Mouse (Mus musculus): ENCODE results near the gene Ugt1a5. TPM values are rescaled to one million over a fixed set of nuclear protein-coding genes. Genes with fewer than 3 reads are reported as not detected.
"Not testable (repeated sequence)": the region's sequence is repeated elsewhere in the genome, so short reads cannot be mapped to it uniquely, and the experiment has no call there.

The Ugt1a5 gene
- polyA plus RNA-seq, 1 experiment from 2014 or later = not detected

DNA sequence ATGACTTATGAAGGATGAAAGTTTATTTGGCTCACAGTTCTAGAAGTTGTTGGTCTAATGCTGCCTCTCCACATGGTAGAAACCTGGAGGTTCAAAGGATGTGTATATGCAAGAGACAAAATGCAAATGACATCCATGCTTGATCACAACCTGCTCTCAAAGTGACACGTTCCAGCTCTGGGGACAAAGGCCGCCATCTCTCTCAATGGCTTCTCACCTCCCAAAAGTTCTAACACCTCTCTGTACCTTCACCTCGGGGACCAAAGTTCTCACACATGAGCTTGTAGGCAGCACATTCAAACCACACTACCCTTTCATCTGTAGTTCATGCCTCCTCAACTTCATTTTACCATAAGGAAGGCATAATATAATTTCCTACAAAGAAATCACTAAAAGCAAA is 51.8 kb downstream of the Ugt1a5 start:
- H3K9me3 ChIP-seq = peaks cover 39% of the 10 kb centered on the region
- 41% methylated on average over 3 of the region's 3 CpGs for WGBS
- no peak for ATAC-seq (ENCODE audit: insufficient number of reproducible peaks, low FRiP score, low TSS enrichment, low read depth)

DNA sequence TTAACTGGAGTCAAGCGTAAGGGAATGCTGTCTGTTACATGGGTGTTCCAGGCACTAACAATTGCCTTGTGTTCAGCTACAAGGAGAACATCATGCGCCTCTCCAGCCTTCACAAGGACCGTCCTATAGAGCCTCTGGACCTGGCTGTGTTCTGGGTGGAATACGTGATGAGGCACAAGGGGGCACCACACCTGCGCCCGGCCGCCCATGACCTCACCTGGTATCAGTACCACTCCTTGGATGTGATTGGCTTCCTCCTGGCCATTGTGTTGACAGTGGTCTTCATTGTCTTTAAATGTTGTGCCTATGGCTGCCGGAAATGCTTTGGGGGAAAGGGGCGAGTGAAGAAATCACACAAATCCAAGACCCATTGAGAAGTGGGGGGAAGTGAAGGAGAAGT is 52.2 kb downstream of the Ugt1a5 start:
- no peak overlapping the region for H3K4me3 ChIP-seq
- no peak overlapping the region for H3K9ac ChIP-seq
- H3K9me3 ChIP-seq = peaks cover 35% of the 10 kb centered on the region
- H3K36me3 ChIP-seq = no peaks in the 10 kb centered on the region
- no peak overlapping the region for H3K4me2 ChIP-seq
- H3K4me1 ChIP-seq = no peaks in the 10 kb centered on the region
- no peaks in the 10 kb centered on the region for H3K27me3 ChIP-seq
- no peak for ATAC-seq (ENCODE audit: insufficient number of reproducible peaks, low FRiP score, low TSS enrichment, low read depth)
- no peak overlapping the region for H3K27ac ChIP-seq
- 76% methylated on average over 9 of the region's 9 CpGs for WGBS

More for the DNA sequence above, 51.8 kb downstream of the Ugt1a5 start:
- no peak overlapping the region for H3K27ac ChIP-seq
- no peaks in the 10 kb centered on the region for H3K36me3 ChIP-seq
- no peak overlapping the region for H3K4me2 ChIP-seq
- no peaks in the 10 kb centered on the region for H3K27me3 ChIP-seq
- no peak overlapping the region for H3K9ac ChIP-seq
- no peaks in the 10 kb centered on the region for H3K4me1 ChIP-seq
- H3K4me3 ChIP-seq = no peak overlapping the region

DNA sequence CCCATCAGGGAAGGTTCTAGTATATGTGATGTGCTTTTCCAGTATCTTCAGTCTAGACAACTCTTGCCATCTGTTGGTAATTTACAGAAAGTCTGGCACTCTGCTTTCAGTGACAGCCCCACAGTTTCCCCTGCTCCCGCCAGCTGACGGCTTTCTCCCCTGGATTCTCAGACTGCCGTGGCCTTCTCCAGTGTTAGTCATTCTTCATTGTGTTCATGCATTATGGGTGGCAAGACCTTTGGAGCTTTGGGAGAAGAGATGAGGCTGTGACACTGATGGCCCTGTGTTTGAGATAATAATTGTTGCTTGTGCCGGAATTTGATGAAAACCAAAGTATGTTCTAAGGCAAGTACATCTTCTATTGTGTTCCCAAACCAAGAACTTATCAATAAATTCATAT is 52.8 kb downstream of the Ugt1a5 start:
- Histone ChIP-seq H3K27ac (no peak overlapping the region), H3K36me3 (no peaks in the 10 kb centered on the region), H3K4me2 (no peak overlapping the region), H3K4me3 (no peak overlapping the region), H3K4me1 (no peaks in the 10 kb centered on the region), H3K27me3 (no peaks in the 10 kb centered on the region), H3K9me3 (peaks cover 30% of the 10 kb centered on the region), H3K9ac (no peak overlapping the region)
- 46% methylated on average over 4 of the region's 4 CpGs for WGBS
- no peak for ATAC-seq (ENCODE audit: insufficient number of reproducible peaks, low FRiP score, low TSS enrichment, low read depth)

DNA sequence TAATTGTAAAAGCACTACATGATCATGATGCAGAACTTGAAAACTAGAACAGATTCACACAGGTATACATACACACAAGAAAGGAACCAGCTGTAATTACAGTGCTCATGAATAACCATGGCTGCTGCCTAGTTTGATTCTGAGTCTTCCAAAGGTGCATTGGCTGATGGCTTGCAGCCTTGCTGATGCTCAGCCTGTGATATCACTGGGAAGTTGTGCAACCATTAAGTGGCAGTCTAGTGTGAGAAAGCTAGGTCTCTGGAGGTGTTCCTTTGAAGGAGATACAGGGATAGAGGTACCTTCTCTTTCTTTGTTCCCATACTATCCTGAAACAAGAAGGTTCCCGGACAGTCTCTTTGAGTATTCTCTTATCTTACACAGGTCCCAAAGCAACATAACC is 53.2 kb downstream of the Ugt1a5 start:
- Histone ChIP-seq H3K4me1 (no peaks in the 10 kb centered on the region), H3K27ac (no peak overlapping the region), H3K36me3 (no peaks in the 10 kb centered on the region), H3K9me3 (peaks cover 25% of the 10 kb centered on the region), H3K4me2 (no peak overlapping the region), H3K9ac (no peak overlapping the region), H3K27me3 (no peaks in the 10 kb centered on the region), H3K4me3 (no peak overlapping the region)
- no peak for ATAC-seq (ENCODE audit: insufficient number of reproducible peaks, low FRiP score, low TSS enrichment, low read depth)
- WGBS = 16% methylated on average over 1 of the region's 1 CpGs

DNA sequence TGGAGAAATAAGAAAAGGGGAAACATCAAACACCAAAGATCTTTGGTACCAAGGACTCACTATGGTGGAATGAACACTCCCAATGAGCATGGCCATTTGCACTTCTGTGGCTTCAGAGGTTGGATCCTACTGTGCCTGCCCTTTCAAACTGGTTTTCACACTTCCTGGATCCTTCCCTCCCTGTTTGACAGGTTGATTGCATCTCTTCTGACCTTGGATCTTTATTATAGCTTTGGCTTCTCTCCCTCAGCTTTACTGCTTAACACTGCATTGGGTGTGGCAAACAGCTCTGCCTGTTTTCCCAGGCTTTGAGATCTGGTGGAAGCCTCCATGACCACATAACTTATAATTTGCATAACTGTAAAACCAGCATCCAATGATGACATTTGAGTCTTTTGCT is 54.5 kb downstream of the Ugt1a5 start:
- Histone ChIP-seq H3K4me3 (no peak overlapping the region), H3K36me3 (no peaks in the 10 kb centered on the region), H3K27me3 (no peaks in the 10 kb centered on the region), H3K27ac (no peak overlapping the region), H3K9me3 (peaks cover 16% of the 10 kb centered on the region), H3K4me1 (no peaks in the 10 kb centered on the region), H3K9ac (no peak overlapping the region), H3K4me2 (no peak overlapping the region)
- ATAC-seq (ENCODE audit: insufficient number of reproducible peaks, low FRiP score, low TSS enrichment, low read depth) = no peak

DNA sequence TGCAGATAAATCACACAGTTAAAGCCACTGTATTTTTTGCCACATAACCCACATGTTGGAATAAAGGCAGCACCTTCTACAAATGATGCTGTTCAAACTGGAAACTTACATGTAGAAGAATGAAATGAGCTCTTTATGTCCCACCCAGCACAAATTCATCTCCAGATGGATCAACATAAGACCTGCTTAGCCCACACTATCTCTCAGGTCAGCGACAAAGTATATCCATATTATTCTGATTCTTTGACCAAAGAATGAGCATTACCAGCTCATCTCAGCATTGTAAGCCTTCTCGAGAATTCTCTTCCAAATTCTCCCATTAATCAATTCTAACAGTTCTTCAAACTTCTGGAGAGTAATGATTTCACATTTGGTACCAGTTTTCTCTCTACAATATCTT is 56.4 kb downstream of the Ugt1a5 start:
- 44% methylated on average over 2 of the region's 2 CpGs for WGBS
- no peaks in the 10 kb centered on the region for H3K36me3 ChIP-seq
- H3K9me3 ChIP-seq = peaks cover 22% of the 10 kb centered on the region
- no peaks in the 10 kb centered on the region for H3K4me1 ChIP-seq
- H3K9ac ChIP-seq = no peak overlapping the region
- H3K27me3 ChIP-seq = no peaks in the 10 kb centered on the region
- H3K4me3 ChIP-seq = no peak overlapping the region
- no peak for ATAC-seq (ENCODE audit: insufficient number of reproducible peaks, low FRiP score, low TSS enrichment, low read depth)
- no peak overlapping the region for H3K27ac ChIP-seq
- no peak overlapping the region for H3K4me2 ChIP-seq

DNA sequence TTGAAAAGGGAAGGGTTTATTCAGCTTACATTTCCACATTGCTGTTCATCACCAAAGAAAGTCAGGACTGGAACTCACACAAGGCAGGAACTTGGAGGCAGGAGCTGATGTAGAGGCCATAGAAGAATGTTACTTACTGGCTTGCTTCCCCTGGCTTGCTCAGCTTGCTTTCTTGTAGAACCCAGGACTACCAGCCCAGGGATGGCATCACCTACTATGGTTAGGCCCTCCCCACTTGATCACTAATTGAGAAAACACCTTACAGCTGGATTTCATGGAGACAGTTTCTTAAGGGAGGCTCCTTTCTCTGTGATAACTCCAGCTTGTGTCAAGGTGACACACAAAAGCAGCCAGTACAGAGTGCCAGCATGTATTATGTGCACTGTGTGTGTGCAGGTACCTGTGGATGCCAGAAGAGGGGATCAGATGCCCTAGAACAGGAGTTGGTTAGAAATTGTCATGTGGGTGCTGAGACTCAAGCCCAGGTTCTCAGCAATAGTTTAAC is 57.3 kb downstream of the Ugt1a5 start:
- not testable (repeated sequence) for ATAC-seq (ENCODE audit: insufficient number of reproducible peaks, low FRiP score, low TSS enrichment, low read depth); H3K27ac ChIP-seq; H3K9ac ChIP-seq; H3K27me3 ChIP-seq; H3K4me3 ChIP-seq; H3K36me3 ChIP-seq; H3K4me2 ChIP-seq; H3K4me1 ChIP-seq
- H3K9me3 ChIP-seq = peaks cover 24% of the 10 kb centered on the region

DNA sequence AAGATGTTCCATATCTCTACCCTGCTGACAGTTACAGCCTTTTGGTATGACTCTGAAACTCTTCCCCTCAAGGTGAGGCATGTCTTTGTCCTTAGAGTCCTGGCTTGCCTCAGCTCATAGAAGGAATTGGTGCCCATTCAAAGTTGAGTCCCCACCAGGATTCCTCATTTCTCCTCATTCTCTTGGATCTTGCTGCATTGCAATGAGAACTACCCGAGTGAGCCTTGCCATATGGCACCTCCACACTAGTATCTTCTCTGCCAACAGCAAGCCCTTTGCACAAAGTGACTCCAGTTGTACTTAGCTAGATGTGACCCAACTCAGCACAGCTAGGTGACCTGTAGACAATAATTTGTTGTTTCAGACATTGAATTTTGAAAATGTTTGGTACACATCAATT is 57.8 kb downstream of the Ugt1a5 start:
- H3K9ac ChIP-seq = no peak overlapping the region
- no peaks in the 10 kb centered on the region for H3K36me3 ChIP-seq
- no peak overlapping the region for H3K4me2 ChIP-seq
- no peak for ATAC-seq (ENCODE audit: insufficient number of reproducible peaks, low FRiP score, low TSS enrichment, low read depth)
- no peak overlapping the region for H3K27ac ChIP-seq
- no peak overlapping the region for H3K4me3 ChIP-seq
- no peaks in the 10 kb centered on the region for H3K27me3 ChIP-seq
- no peaks in the 10 kb centered on the region for H3K4me1 ChIP-seq
- H3K9me3 ChIP-seq = peaks cover 29% of the 10 kb centered on the region
- 53% methylated on average over 1 of the region's 1 CpGs for WGBS

DNA sequence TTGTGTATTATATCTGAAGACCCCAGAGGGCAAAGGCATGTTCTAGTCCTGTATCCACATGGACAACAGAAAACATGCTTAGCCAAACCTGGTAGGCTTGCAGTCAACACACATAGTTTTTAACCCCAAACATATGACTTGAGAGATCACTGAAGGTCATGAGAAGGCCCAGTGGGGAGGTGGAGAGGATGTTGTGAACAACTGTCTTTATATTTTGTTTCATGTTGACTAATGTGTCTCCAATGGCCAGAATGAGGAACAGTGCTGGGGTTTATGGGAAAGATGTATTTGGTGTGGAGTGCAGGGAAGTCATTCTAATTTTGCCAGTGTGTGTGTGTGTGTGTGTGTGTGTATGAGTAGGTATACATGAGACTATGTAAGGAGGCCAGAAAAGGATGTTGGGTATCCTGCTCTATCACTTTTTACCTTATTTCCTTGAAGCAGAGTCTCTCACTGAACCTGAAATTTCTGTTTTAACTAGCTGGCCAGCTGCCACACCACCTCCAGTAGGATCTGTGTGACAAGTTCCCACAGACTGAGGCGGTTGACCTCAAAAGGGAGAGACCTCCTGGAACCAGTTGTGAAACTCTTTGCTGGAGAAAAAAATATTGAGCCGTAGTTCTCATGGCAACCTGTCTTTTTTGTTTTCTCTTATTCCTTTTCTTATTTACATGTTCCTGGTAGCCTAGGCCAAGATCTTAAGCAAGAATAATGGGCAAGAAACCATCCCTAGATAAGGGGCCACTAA is 58.4 kb downstream of the Ugt1a5 start:
- Histone ChIP-seq H3K4me1 (no peaks in the 10 kb centered on the region), H3K9me3 (peaks cover 35% of the 10 kb centered on the region), H3K27me3 (no peaks in the 10 kb centered on the region), H3K4me3 (no peak overlapping the region), H3K36me3 (no peaks in the 10 kb centered on the region), H3K9ac (no peak overlapping the region), H3K4me2 (no peak overlapping the region), H3K27ac (no peak overlapping the region)
- 63% methylated on average over 2 of the region's 2 CpGs for WGBS
- ATAC-seq (ENCODE audit: insufficient number of reproducible peaks, low FRiP score, low TSS enrichment, low read depth) = no peak

DNA sequence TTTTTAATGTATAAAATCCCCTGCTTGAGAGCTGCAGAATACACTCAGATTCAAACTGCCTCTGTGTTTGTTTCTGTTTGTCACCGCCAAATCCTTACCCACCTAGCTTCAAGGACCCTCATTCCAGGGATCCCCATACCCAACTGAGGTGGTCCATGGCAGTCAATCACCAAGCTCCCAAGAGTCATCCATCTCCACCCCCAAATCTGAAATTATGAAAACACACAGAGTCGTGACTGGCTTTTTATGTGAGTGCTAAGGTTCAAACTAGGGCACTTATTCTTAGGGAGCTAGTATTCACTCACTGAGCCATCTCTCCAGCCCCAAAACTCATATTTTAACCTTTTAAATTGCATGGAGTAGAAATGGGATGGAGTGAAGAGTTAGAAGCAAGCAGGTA is 59.5 kb downstream of the Ugt1a5 start:
- not testable (repeated sequence) for ATAC-seq (ENCODE audit: insufficient number of reproducible peaks, low FRiP score, low TSS enrichment, low read depth); H3K4me2 ChIP-seq; H3K4me3 ChIP-seq; H3K27ac ChIP-seq; H3K4me1 ChIP-seq; H3K9ac ChIP-seq; H3K27me3 ChIP-seq; H3K36me3 ChIP-seq
- 36% methylated on average over 2 of the region's 2 CpGs for WGBS
- H3K9me3 ChIP-seq = peaks cover 46% of the 10 kb centered on the region

DNA sequence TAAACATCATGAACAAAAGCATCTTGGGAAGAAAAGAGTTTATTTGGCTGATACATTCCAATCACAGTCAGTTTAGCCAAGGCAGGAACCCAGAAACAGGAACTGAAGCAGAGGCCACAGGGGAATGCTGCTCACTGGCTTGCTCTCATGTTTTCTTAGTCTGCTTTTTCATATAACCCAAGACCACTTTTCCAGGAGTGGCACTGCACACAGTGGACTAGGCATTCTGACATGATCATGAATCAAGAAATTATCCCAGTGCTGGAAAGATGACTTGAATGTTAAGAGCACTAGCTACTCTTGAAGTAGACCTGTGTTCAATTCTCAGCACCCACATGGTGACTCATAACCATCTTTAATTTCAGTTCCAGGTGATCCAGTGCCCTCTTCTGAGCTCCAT is 59.9 kb downstream of the Ugt1a5 start:
- Histone ChIP-seq H3K4me1 (no peaks in the 10 kb centered on the region), H3K27me3 (no peaks in the 10 kb centered on the region), H3K4me3 (no peak overlapping the region), H3K9me3 (peaks cover 47% of the 10 kb centered on the region), H3K27ac (no peak overlapping the region), H3K9ac (no peak overlapping the region), H3K4me2 (no peak overlapping the region), H3K36me3 (no peaks in the 10 kb centered on the region)
- no peak for ATAC-seq (ENCODE audit: insufficient number of reproducible peaks, low FRiP score, low TSS enrichment, low read depth)

DNA sequence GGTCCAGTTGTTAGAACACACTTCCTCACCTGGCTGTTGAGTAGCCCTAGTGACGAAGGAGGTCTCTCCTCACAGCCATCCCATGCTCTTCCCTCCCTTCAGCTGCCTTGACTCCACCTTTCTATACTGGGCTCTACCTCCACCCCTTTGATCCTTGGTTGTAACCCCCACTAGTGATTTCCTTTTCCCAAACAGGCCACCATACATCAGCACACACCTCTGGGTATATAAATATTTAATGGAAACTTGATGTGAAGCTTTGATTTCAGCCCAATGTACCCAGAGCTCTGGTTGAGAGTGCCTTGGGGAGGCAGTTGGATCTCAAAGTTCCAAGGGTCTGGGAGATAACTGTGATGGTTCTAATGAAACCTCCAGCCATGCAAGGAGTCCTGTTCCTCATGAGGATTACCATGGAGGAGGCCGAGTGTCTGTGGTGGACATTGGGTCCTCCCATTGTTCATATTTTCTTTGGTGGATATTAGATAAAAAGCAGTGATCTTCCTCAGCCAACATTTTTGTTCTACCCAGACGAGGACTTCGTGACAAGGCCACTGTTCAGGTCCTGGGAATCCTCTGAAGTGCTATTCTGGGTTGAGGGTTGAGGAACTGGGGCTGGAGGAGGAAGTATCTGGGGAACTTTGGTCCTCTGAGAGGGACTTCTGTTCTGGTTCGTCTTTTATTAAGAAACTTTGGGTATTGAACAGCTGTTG is 61.0 kb downstream of the Ugt1a5 start, which contains the start of gene Mroh2a:
Mroh2a (plus strand) TSS at position 317 of the 710 bp plus-strand sequence.
- Histone ChIP-seq H3K4me1 (no peaks in the 10 kb centered on the region), H3K4me3 (no peak within 1 kb of the TSS), H3K36me3 (no peaks in the 10 kb centered on the region), H3K27me3 (no peaks in the 10 kb centered on the region), H3K9ac (no peak within 1 kb of the TSS), H3K27ac (no peak within 1 kb of the TSS), H3K4me2 (no peak within 1 kb of the TSS), H3K9me3 (peaks cover 54% of the 10 kb centered on the region)
- WGBS = 52% methylated on average over 5 of the region's 5 CpGs
- ATAC-seq (ENCODE audit: insufficient number of reproducible peaks, low FRiP score, low TSS enrichment, low read depth) = no peak

Data from limb, embryonic 15.5 days (tissue).